Mouse (Mus musculus): ENCODE data around the gene St7l. TPM values are rescaled to one million over a fixed set of nuclear protein-coding genes. Genes with fewer than 3 reads are reported as not detected.
A peak's percentile ranks its signal among the peaks of the same experiment; 100 is the strongest.

St7l gene
- polyA plus RNA-seq, 1 experiment from 2014 or later, result 35.9 TPM

- WGBS, result 98% methylated on average over 3 of the region's 3 CpGs
- Histone ChIP-seq H3K9me3 (ENCODE audit: control insufficient read depth, low read length) (no peaks in the 10 kb centered on the region), H3K9ac (no peak overlapping the region), H3K36me3 (replicated peaks; ENCODE audit: control insufficient read depth, insufficient read depth) (peaks cover 24% of the 10 kb centered on the region; the same call in 1 of the 2 replicates), H3K4me2 (replicated peaks) (no peak overlapping the region), H3K27ac (no peak overlapping the region), H3K4me3 (replicated peaks; ENCODE audit: low read length) (no peak overlapping the region), H3K27me3 (ENCODE audit: control insufficient read depth, insufficient read depth, low read length) (peaks cover 11% of the 10 kb centered on the region), H3K4me1 (replicated peaks; ENCODE audit: control insufficient read depth, insufficient read depth, low read length) (no peaks in the 10 kb centered on the region)
- DNase-seq (ENCODE audit: low spot score), result no peak
- ATAC-seq (ENCODE audit: low FRiP score), result no peak
Measured at GRCm38 (mm10) chr3:104954137-104954536, 90.3 kb downstream of the St7l start.

GRCm38 (mm10) chr3:104954551-104954950, 90.7 kb downstream of the St7l start:
- H3K4me2 ChIP-seq (replicated peaks), result no peak overlapping the region
- DNase-seq (ENCODE audit: low spot score) (no peak), ATAC-seq (ENCODE audit: low FRiP score) (no peak)
- H3K36me3 ChIP-seq (replicated peaks; ENCODE audit: control insufficient read depth, insufficient read depth), result peaks cover 24% of the 10 kb centered on the region; the same call in 1 of the 2 replicates
- no peaks in the 10 kb centered on the region for H3K9me3 ChIP-seq (ENCODE audit: control insufficient read depth, low read length)
- no peak overlapping the region for H3K27ac ChIP-seq
- H3K27me3 ChIP-seq (ENCODE audit: control insufficient read depth, insufficient read depth, low read length), result peaks cover 15% of the 10 kb centered on the region
- WGBS, result 98% methylated on average over 15 of the region's 15 CpGs
- H3K9ac ChIP-seq, result no peak overlapping the region
- H3K4me3 ChIP-seq (replicated peaks; ENCODE audit: low read length), result no peak overlapping the region
- no peaks in the 10 kb centered on the region for H3K4me1 ChIP-seq (replicated peaks; ENCODE audit: control insufficient read depth, insufficient read depth, low read length)

- peaks cover 31% of the 10 kb centered on the region for H3K27me3 ChIP-seq (ENCODE audit: control insufficient read depth, insufficient read depth, low read length)
- ATAC-seq (ENCODE audit: low FRiP score) (no peak), DNase-seq (ENCODE audit: low spot score) (no peak)
- peaks cover 18% of the 10 kb centered on the region; the same call in 1 of the 2 replicates for H3K36me3 ChIP-seq (replicated peaks; ENCODE audit: control insufficient read depth, insufficient read depth)
- H3K9me3 ChIP-seq (ENCODE audit: control insufficient read depth, low read length), result no peaks in the 10 kb centered on the region
- H3K4me3 ChIP-seq (replicated peaks; ENCODE audit: low read length), result no peak overlapping the region
- H3K4me2 ChIP-seq (replicated peaks), result no peak overlapping the region
- no peak overlapping the region for H3K9ac ChIP-seq
- WGBS, result 82% methylated on average over 6 of the region's 6 CpGs
- H3K27ac ChIP-seq, result no peak overlapping the region
- H3K4me1 ChIP-seq (replicated peaks; ENCODE audit: control insufficient read depth, insufficient read depth, low read length), result peaks cover 3% of the 10 kb centered on the region; the same call in 1 of the 2 replicates
Measured at GRCm38 (mm10) chr3:104956131-104956581, 92.4 kb downstream of the St7l start.

- Histone ChIP-seq H3K27me3 (ENCODE audit: control insufficient read depth, insufficient read depth, low read length) (peaks cover 70% of the 10 kb centered on the region), H3K4me3 (replicated peaks; ENCODE audit: low read length) (no peak overlapping the region)
Measured at GRCm38 (mm10) chr3:104960026-104961000, 96.5 kb downstream of the St7l start.

GRCm38 (mm10) chr3:104961066-104962059, 97.6 kb downstream of the St7l start, which contains the start of gene Wnt2b:
TSS of gene Wnt2b (minus strand) at chr3:104961921.
- 1% methylated on average over 67 of the region's 87 CpGs for WGBS
- peak; percentile 61 for ATAC-seq (ENCODE audit: low FRiP score)
- H3K27me3 ChIP-seq (ENCODE audit: control insufficient read depth, insufficient read depth, low read length), result peaks cover 70% of the 10 kb centered on the region

More at GRCm38 (mm10) chr3:104960026-104961000, 96.5 kb downstream of the St7l start:
- Histone ChIP-seq H3K4me2 (replicated peaks) (no peak overlapping the region), H3K9ac (no peak overlapping the region), H3K4me1 (replicated peaks; ENCODE audit: control insufficient read depth, insufficient read depth, low read length) (peaks cover 10% of the 10 kb centered on the region; the same call in 1 of the 2 replicates), H3K27ac (no peak overlapping the region), H3K36me3 (replicated peaks; ENCODE audit: control insufficient read depth, insufficient read depth) (no peaks in the 10 kb centered on the region), H3K9me3 (ENCODE audit: control insufficient read depth, low read length) (no peaks in the 10 kb centered on the region)
- DNase-seq (ENCODE audit: low spot score) (no peak), ATAC-seq (ENCODE audit: low FRiP score) (no peak)
- WGBS, result 15% methylated on average over 19 of the region's 19 CpGs

GRCm38 (mm10) chr3:104962141-104962611, 98.4 kb downstream of the St7l start:
- under 1% methylated on average over 30 of the region's 31 CpGs for WGBS
- Histone ChIP-seq H3K4me2 (replicated peaks) (peak overlapping the region; percentile 65), H3K9me3 (ENCODE audit: control insufficient read depth, low read length) (no peaks in the 10 kb centered on the region), H3K9ac (no peak overlapping the region), H3K36me3 (replicated peaks; ENCODE audit: control insufficient read depth, insufficient read depth) (no peaks in the 10 kb centered on the region), H3K4me1 (replicated peaks; ENCODE audit: control insufficient read depth, insufficient read depth, low read length) (peaks cover 10% of the 10 kb centered on the region; the same call in 1 of the 2 replicates), H3K4me3 (replicated peaks; ENCODE audit: low read length) (peak overlapping the region; percentile 60), H3K27me3 (ENCODE audit: control insufficient read depth, insufficient read depth, low read length) (peaks cover 70% of the 10 kb centered on the region), H3K27ac (no peak overlapping the region)
- DNase-seq (ENCODE audit: low spot score), result no peak
- peak; percentile 28 for ATAC-seq (ENCODE audit: low FRiP score)

More at GRCm38 (mm10) chr3:104961066-104962059, 97.6 kb downstream of the St7l start, which contains the start of gene Wnt2b:
- Histone ChIP-seq H3K36me3 (replicated peaks; ENCODE audit: control insufficient read depth, insufficient read depth) (no peaks in the 10 kb centered on the region), H3K9me3 (ENCODE audit: control insufficient read depth, low read length) (no peaks in the 10 kb centered on the region), H3K4me2 (replicated peaks) (peak within 1 kb of the TSS; percentile 65), H3K4me3 (replicated peaks; ENCODE audit: low read length) (peak within 1 kb of the TSS; percentile 60), H3K27ac (no peak within 1 kb of the TSS), H3K4me1 (replicated peaks; ENCODE audit: control insufficient read depth, insufficient read depth, low read length) (peaks cover 10% of the 10 kb centered on the region; the same call in 1 of the 2 replicates), H3K9ac (peak within 1 kb of the TSS; percentile 57)
- peak; percentile 39 for DNase-seq (ENCODE audit: low spot score)

GRCm38 (mm10) chr3:104962866-104963265, 99.1 kb downstream of the St7l start:
- H3K27ac ChIP-seq, result no peak overlapping the region
- 8% methylated on average over 5 of the region's 5 CpGs for WGBS
- no peaks in the 10 kb centered on the region for H3K9me3 ChIP-seq (ENCODE audit: control insufficient read depth, low read length)
- ATAC-seq (ENCODE audit: low FRiP score) (no peak), DNase-seq (ENCODE audit: low spot score) (no peak)
- H3K4me1 ChIP-seq (replicated peaks; ENCODE audit: control insufficient read depth, insufficient read depth, low read length), result peaks cover 10% of the 10 kb centered on the region; the same call in 1 of the 2 replicates
- H3K9ac ChIP-seq, result no peak overlapping the region
- H3K4me2 ChIP-seq (replicated peaks), result no peak overlapping the region
- peaks cover 70% of the 10 kb centered on the region for H3K27me3 ChIP-seq (ENCODE audit: control insufficient read depth, insufficient read depth, low read length)
- no peak overlapping the region for H3K4me3 ChIP-seq (replicated peaks; ENCODE audit: low read length)
- no peaks in the 10 kb centered on the region for H3K36me3 ChIP-seq (replicated peaks; ENCODE audit: control insufficient read depth, insufficient read depth)

- no peak overlapping the region for H3K27ac ChIP-seq
- WGBS, result 34% methylated on average over 12 of the region's 13 CpGs
- no peak for ATAC-seq (ENCODE audit: low FRiP score)
- H3K9me3 ChIP-seq (ENCODE audit: control insufficient read depth, low read length), result no peaks in the 10 kb centered on the region
- peaks cover 10% of the 10 kb centered on the region; the same call in 1 of the 2 replicates for H3K4me1 ChIP-seq (replicated peaks; ENCODE audit: control insufficient read depth, insufficient read depth, low read length)
- H3K4me3 ChIP-seq (replicated peaks; ENCODE audit: low read length), result no peak overlapping the region
- peaks cover 66% of the 10 kb centered on the region for H3K27me3 ChIP-seq (ENCODE audit: control insufficient read depth, insufficient read depth, low read length)
- H3K9ac ChIP-seq, result no peak overlapping the region
- no peak overlapping the region for H3K4me2 ChIP-seq (replicated peaks)
- H3K36me3 ChIP-seq (replicated peaks; ENCODE audit: control insufficient read depth, insufficient read depth), result no peaks in the 10 kb centered on the region
- no peak for DNase-seq (ENCODE audit: low spot score)
Measured at GRCm38 (mm10) chr3:104963331-104964276, 99.8 kb downstream of the St7l start.

All from hindbrain, embryonic 14.5 days (tissue).